Mouse (Mus musculus) left cerebral cortex, adult 8-10 months (tissue): Measurements from ENCODE around the gene Rnf114. TPM values are rescaled to one million over a fixed set of nuclear protein-coding genes. Genes with fewer than 3 reads are reported as not detected.

Experiments used
- DNase-seq, 2 experiments: peaks; one replicate each; pipeline ENCODE4 v3.0.0; 2022; ENCODE audit warnings: low spot score in 2 of 2
- total RNA-seq, 4 experiments: library from RNA; stranded (reverse); gene quantifications; 2 replicates each; pipeline ENCODE4 v1.2.4; 2022

The Rnf114 gene
- total RNA-seq, 4 experiments from 2014 or later = 57.8 to 62.9 (median 60.1) TPM

- no peak for DNase-seq
Measured at GRCm38 (mm10) chr2:167539536-167540476, 47.4 kb downstream of the Rnf114 start.

- DNase-seq = no peak
Measured at GRCm38 (mm10) chr2:167540477-167541110, 48.1 kb downstream of the Rnf114 start.

- no peak for DNase-seq
Measured at GRCm38 (mm10) chr2:167541324-167541723, 48.9 kb downstream of the Rnf114 start.

GRCm38 (mm10) chr2:167541761-167542160, 49.3 kb downstream of the Rnf114 start:
- DNase-seq = no peak

- DNase-seq = no peak
Measured at GRCm38 (mm10) chr2:167542361-167542760, 49.9 kb downstream of the Rnf114 start.

GRCm38 (mm10) chr2:167543121-167544003, 50.9 kb downstream of the Rnf114 start:
- no peak for DNase-seq

GRCm38 (mm10) chr2:167544004-167544356, 51.5 kb downstream of the Rnf114 start:
- no peak for DNase-seq

GRCm38 (mm10) chr2:167544456-167544855, 52.0 kb downstream of the Rnf114 start:
- DNase-seq = no peak

- DNase-seq = no peak
Measured at GRCm38 (mm10) chr2:167546447-167547195, 54.2 kb downstream of the Rnf114 start.

GRCm38 (mm10) chr2:167547444-167547843, 55.0 kb downstream of the Rnf114 start:
- DNase-seq = no peak

GRCm38 (mm10) chr2:167548961-167549360, 56.5 kb downstream of the Rnf114 start:
- no peak for DNase-seq

- DNase-seq = no peak
Measured at GRCm38 (mm10) chr2:167550341-167550854, 58.0 kb downstream of the Rnf114 start.

GRCm38 (mm10) chr2:167551342-167551920, 59.0 kb downstream of the Rnf114 start:
- DNase-seq = no peak

GRCm38 (mm10) chr2:167552292-167552691, 59.8 kb downstream of the Rnf114 start:
- no peak for DNase-seq

- DNase-seq = no peak
Measured at GRCm38 (mm10) chr2:167552927-167553402, 60.5 kb downstream of the Rnf114 start.

GRCm38 (mm10) chr2:167555766-167556165, 63.3 kb downstream of the Rnf114 start:
- DNase-seq = no peak

GRCm38 (mm10) chr2:167559413-167559812, 67.0 kb downstream of the Rnf114 start:
- DNase-seq = no peak

GRCm38 (mm10) chr2:167562101-167562500, 69.7 kb downstream of the Rnf114 start:
- no peak for DNase-seq

GRCm38 (mm10) chr2:167563035-167563434, 70.6 kb downstream of the Rnf114 start:
- DNase-seq = no peak

GRCm38 (mm10) chr2:167563703-167564102, 71.3 kb downstream of the Rnf114 start:
- no peak for DNase-seq
